Mouse (Mus musculus) cortical plate, adult 2 months (tissue): ENCODE measurements at regions not wholly inside any gene's neighbourhood (a gene's known extent, or its start where the extent isn't known, plus 50 kb on each side); places are given as distances from the start of the nearest gene placed in this dataset.

Source experiments
- CTCF ChIP-seq: fragments of 200-500 bp; IDR thresholded peaks from 2 replicates; pipeline ENCODE4 v1.5.1; 2011; ENCODE audit warnings: mild to moderate bottlenecking, control low read depth, low read length; ENCODE audit not compliant: insufficient read depth; ENCODE audit errors: extremely low read depth
- POLR2A ChIP-seq: fragments of 200-500 bp; IDR thresholded peaks from 2 replicates; pipeline ENCODE4 v1.6.1; 2011; ENCODE audit warnings: mild to moderate bottlenecking, low read length, control low read depth; ENCODE audit not compliant: insufficient read depth; ENCODE audit errors: extremely low read depth

DNA sequence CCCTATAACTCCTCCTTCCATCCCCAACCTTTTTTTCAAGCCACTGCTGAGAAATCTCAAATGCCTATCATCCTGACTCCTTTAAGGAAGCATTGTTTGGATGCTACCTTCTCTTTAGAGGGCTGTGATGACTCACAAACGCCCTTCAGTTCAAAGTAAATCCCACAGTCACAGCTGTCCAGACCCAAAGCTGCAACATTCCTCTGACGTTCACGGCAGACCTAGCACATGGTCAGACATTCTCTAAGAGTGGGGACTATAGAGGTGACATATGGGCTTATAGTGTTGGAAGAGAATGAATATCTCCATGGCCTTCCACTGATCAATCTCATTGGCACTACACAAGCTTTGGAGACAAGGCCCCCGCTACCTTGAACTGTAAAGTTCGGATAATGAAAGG, 139.5 kb upstream of the Tent5a start:
- TF ChIP-seq CTCF (no peak), POLR2A (no peak)
